Mouse (Mus musculus) cortical plate, adult 2 months (tissue): ENCODE measurements at regions not wholly inside any gene's neighbourhood (a gene's known extent, or its start where the extent isn't known, plus 50 kb on each side); places are given as distances from the start of the nearest gene placed in this dataset.

Experiments used
- H3K27ac ChIP-seq: fragments of 200-500 bp; 2 replicates; pipeline ENCODE4 v1.5.1; 2012; ENCODE audit warnings: low read length, control low read depth, inconsistent platforms; ENCODE audit not compliant: insufficient read depth
- H3K4me1 ChIP-seq: fragments of 200-500 bp; 2 replicates; pipeline ENCODE4 v1.6.1; 2011; ENCODE audit warnings: low read length; ENCODE audit not compliant: control insufficient read depth, insufficient read depth
- H3K4me3 ChIP-seq: fragments of 200-500 bp; 2 replicates; pipeline ENCODE4 v1.5.1; 2011; ENCODE audit warnings: mild to moderate bottlenecking, low read length, control low read depth; ENCODE audit not compliant: insufficient read depth
- CTCF ChIP-seq: fragments of 200-500 bp; IDR thresholded peaks from 2 replicates; pipeline ENCODE4 v1.5.1; 2011; ENCODE audit warnings: mild to moderate bottlenecking, control low read depth, low read length; ENCODE audit not compliant: insufficient read depth; ENCODE audit errors: extremely low read depth
- POLR2A ChIP-seq: fragments of 200-500 bp; IDR thresholded peaks from 2 replicates; pipeline ENCODE4 v1.6.1; 2011; ENCODE audit warnings: mild to moderate bottlenecking, low read length, control low read depth; ENCODE audit not compliant: insufficient read depth; ENCODE audit errors: extremely low read depth

DNA sequence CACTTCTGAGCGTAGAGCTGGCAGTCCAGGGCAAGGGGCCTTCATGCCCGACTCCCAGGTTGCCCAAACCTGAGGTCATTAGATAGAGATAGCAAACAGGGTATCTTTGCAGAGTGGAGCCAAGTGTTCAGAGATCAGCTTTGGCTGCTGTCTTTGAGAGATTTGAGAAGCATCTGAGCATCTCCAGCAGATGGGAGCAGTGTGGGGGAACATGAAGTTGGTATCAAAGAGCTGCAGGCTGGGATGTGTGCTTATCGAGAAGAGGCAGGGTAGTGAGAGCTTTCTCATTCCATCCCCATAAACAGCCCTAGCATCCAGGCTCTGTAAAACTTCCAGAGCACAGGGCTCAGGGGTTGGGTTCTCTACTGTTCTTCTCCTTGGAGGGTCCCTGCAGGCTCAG lies 52.9 kb upstream of the Ampd3 start:
- no peak for TF ChIP-seq CTCF
- TF ChIP-seq POLR2A: no peak
- 0 out of 2 replicates have a peak, but pooled peaks cover 2% of the 10 kb centered on the region for H3K4me1 ChIP-seq
- no peak overlapping the region for H3K4me3 ChIP-seq
- peak overlapping the region; percentile 18; the same call in 1 of the 2 replicates for H3K27ac ChIP-seq

DNA sequence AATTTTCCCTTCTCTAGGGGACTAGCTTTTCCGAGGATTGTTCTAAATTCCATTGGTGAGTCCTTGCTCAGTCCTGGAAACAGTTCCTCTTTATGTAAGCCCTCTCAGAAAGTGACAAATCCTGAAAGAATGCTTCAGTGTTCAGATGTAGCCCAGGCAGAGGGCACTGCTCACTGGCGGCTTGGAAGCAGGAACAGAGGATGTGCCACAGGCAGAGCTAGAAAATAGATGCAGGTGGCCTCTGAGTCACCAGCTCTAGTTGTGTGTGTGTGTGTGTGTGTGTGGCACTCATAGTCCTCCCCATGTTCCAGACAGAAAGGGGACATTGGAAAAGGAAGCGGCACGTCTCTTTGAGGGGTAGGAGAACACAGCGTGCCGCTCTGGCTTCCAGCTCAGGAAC lies 52.5 kb upstream of the Ampd3 start:
- peak overlapping the region; percentile 17 for H3K27ac ChIP-seq
- 0 out of 2 replicates have a peak, but pooled peaks have one; percentile 20 for TF ChIP-seq POLR2A
- no peak for TF ChIP-seq CTCF
- H3K4me1 ChIP-seq: 0 out of 2 replicates have a peak, but pooled peaks cover 2% of the 10 kb centered on the region
- H3K4me3 ChIP-seq: no peak overlapping the region

DNA sequence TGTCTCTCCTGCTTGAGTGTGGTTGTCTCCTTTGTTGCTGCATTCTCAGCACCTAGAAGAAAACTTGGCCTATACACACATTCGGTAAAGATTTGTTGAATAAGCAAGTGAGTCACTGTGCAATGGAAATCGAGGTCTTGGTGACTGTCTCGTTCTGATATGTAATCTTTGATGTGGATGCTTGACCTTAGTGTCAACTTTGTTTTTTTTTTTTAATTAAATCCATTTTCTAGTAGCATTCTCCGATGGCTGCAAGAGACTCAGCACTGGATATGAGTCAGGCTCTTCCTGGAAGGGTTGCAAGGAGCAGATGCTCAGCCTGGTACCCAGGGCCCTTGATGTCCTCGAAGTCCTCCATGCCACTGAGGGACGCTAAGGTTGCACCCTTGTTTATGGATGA lies 50.9 kb upstream of the Ampd3 start:
- Histone ChIP-seq H3K4me1 (0 out of 2 replicates have a peak, but pooled peaks cover 2% of the 10 kb centered on the region), H3K27ac (no peak overlapping the region), H3K4me3 (no peak overlapping the region)
- TF ChIP-seq CTCF (no peak), POLR2A (no peak)
